Mouse (Mus musculus) liver, postnatal 0 days (tissue): ENCODE data around the gene Olfr750.

Experiments used
- CTCF ChIP-seq: sonication (generic); IDR thresholded peaks from 2 replicates; pipeline ENCODE4 v1.5.1; 2016; ENCODE audit warnings: antibody characterized with exemption, low read depth
- EP300 ChIP-seq: IDR thresholded peaks from 2 replicates; pipeline ENCODE4 v1.6.1; 2016; ENCODE audit warnings: antibody characterized with exemption, low read depth, mild to moderate bottlenecking

GRCm38 (mm10) chr14:51081035-51081434, 6.8 kb upstream of the Olfr750 start:
- TF ChIP-seq CTCF (no peak), EP300 (no peak)
